Mouse (Mus musculus): ENCODE measurements around the gene Phc1.

DNA sequence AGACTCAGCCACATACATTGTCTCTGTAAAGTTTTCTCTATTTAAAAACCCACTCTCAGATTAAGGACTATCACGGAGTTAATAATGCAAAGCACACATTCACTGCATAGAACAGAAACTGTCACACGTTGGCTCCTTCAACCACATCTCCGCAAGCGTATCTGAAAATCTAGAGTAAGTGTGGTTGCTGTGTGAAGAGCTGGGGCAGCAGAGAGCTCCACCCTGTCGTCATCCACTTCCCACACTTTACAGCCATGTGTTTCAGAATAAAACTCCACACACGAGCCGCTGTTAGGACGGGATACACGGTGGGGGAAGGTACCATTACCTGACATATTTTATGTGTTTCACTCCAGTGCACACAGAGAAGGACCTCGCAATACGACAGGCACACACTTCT is 70.2 kb downstream of the Phc1 start:
- TF ChIP-seq POLR2A (IDR thresholded peaks at IDR 0.05; ENCODE audit: control insufficient read depth in 1 of 2, insufficient read depth in 1 of 2, low read depth in 1 of 2, low read length in 2 of 2, poor library complexity in 1 of 2), result no peak
- no peak for TF ChIP-seq ZC3H11A (IDR thresholded peaks at IDR 0.05; ENCODE audit: low read depth, low read length)
- TF ChIP-seq NRF1 (IDR thresholded peaks at IDR 0.05; ENCODE audit: insufficient read depth, low read depth, low read length, poor library complexity, severe bottlenecking), result 0 out of 2 replicates have a peak, but pooled peaks have one; percentile 34
- TF ChIP-seq E2F4 (IDR thresholded peaks at IDR 0.05; ENCODE audit: borderline replicate concordance, low read depth, low read length), result no peak
- no peak for TF ChIP-seq CTCF (IDR thresholded peaks at IDR 0.05 in 2 of 3, conservative IDR thresholded peaks at IDR 0.05 in 1 of 3; ENCODE audit: control insufficient read depth in 1 of 3, insufficient read depth in 1 of 3, low read depth in 2 of 3, low read length in 3 of 3, poor library complexity in 1 of 3, severe bottlenecking in 1 of 3)
- no peak for TF ChIP-seq EP300 (IDR thresholded peaks at IDR 0.05; ENCODE audit: low read depth in 1 of 2, low read length in 2 of 2)
- TF ChIP-seq HCFC1 (IDR thresholded peaks at IDR 0.05; ENCODE audit: low read depth, low read length), result 0 out of 2 replicates have a peak, but pooled peaks have one; percentile 20
- peak; percentile 35; the same call in 1 of the 2 replicates for TF ChIP-seq GATA1 (IDR thresholded peaks at IDR 0.05; ENCODE audit: low read depth, low read length)
- no peak for TF ChIP-seq POLR2AphosphoS5 (IDR thresholded peaks at IDR 0.05; ENCODE audit: borderline replicate concordance, low read depth, low read length)
- TF ChIP-seq MYC (IDR thresholded peaks at IDR 0.05; ENCODE audit: low read depth, low read length), result 0 out of 2 replicates have a peak, but pooled peaks have one; percentile 24
- TF ChIP-seq TAL1 (IDR thresholded peaks at IDR 0.05; ENCODE audit: low read length), result no peak
- TF ChIP-seq ETS1 (IDR thresholded peaks at IDR 0.05; ENCODE audit: low read depth, low read length), result peak; percentile 59
